Mouse (Mus musculus) retina, postnatal 7 days (tissue): ENCODE measurements around the gene 2010315B03Rik.

ENCODE experiments used
- DNase-seq: peaks from one replicate; pipeline ENCODE4 v3.0.0-alpha.2; 2012; ENCODE audit warnings: low read depth, low spot score

The 2010315B03Rik gene

DNA sequence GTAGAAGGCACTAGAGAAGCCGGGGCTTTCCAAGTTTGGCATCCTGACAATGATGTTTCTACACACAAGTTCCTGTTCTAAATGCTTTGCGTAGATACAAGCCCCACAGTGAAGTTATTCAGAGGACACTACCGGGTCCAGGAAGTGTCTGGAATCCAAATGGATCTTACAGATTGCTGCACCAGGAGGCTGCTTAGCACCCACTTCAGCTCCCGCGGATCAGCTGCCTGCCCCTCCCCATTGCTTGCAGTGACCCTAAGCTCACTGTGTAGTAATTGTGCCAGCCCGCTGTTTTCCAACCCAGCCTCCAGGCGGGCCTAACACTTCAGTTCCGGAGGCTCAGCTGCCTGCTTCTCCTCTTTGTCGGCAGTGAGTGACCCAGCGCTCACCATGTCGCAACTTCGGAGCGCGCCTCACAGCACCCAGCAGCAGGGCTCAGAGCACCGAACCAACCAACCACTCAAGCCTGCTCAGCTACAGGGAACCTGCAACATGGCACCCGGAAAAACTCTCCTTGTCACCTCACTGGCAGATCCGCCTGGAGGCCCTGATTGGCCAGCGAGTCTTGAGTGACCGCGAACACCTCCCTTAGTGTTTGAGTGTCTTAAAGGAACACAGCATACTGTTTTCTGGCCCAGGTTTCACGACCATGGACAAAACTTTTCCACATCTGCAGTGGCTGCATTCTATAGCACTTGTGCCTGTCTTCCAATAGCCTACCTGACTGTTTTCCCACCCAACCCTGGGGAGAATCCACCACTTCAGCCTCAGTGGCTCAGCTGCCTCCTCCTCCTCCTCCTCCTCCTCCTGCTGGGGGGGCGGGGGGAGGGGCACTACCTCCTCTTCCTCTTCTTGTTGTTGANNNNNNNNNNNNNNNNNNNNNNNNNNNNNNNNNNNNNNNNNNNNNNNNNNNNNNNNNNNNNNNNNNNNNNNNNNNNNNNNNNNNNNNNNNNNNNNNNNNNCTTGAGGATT is at the start of gene 2010315B03Rik:
2010315B03Rik (minus strand) TSS at position 526 of the 972 bp plus-strand sequence.
- DNase-seq, result peak; percentile 70

DNA sequence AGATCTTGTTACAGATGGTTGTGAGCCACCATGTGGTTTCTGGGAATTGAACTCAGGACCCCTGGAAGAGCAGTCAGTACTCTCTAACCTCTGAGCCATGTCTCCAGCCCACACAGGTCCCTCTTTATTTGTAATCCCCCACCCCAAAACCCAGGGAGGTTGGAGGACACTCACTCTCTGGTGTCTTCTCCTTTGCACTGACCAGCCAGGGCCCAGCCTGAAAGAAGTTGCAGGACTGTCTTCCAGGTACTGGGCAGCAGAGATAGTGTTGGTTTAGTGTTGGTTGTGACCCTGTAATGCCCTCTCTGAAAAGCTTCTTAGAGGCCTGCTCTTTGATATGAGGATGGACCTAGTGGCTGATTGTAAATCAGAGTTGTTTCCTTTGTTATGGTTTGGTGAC is 994 bp downstream of the 2010315B03Rik start:
- no peak for DNase-seq

DNA sequence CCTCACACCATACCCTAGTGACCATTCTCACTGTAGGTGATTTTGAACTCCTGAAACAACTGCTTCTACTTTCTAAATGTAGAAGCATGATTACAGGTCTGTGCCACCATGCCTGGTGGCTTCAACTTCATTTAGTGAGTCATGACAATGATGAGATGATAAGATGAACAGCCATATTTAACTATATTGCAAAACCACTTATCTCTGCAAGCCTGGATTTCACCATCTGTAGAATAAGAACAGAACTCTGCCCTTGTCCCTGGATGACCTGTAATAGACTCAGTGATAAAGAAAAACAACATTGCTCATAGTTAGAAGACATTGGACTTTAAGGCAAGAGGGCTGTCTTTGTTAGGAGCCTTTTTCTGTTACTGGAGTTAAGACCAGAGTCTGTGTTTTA is 24.2 kb downstream of the 2010315B03Rik start:
- DNase-seq, result no peak

DNA sequence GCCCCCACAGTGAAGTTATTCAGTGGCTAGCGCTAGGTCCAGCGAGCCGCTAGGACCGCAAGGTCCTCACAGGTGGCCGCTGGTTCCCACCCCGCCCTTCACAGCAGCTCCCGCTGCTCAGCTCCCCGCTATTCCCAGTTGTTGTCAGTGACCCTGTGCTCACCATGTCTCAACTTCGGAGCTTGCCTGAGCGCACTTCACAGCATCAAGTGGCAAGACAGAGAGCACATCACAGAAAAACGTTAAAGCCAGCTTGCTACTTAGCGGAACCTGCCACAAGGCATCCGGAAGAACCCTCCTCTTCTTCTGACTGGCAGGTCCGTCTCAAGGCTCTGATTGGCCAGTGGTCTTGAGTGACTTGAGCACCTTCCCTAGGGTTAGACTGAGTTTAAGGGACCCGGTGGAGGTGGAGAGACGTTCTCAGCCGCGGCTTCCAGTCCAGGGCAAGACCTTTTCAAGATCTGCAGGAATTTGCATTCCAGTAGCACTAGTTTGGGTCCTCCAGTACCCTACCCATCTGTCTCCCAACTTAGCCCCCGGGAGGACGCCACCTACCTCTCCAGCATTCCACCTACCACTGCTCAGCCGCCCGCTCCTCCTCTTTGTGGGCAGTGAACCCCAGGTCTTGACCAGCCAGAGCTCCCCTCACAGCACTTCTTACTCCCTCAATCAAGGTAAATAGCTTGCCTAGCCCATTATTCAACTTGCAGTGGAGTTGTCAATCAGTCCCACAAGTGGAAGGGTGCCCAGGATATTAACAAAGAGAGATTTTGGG is 30.4 kb downstream of the 2010315B03Rik start:
- DNase-seq, result peak; percentile 67

DNA sequence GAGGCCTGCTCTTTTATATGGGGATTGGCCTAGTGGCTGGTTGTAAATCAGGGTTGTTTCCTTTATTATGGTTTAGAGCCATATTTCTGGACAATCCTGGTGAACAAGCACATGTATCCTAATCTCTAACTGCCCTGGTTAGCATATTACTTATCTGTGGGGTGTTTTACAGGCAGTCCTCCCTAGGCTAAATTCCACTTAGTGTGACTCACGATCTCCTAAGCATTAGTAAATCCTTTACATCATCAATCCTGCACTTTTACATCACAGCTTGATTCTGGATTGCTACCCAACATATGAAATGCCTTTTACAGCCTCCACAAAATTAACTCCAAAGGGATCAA is 31.1 kb downstream of the 2010315B03Rik start:
- no peak for DNase-seq

DNA sequence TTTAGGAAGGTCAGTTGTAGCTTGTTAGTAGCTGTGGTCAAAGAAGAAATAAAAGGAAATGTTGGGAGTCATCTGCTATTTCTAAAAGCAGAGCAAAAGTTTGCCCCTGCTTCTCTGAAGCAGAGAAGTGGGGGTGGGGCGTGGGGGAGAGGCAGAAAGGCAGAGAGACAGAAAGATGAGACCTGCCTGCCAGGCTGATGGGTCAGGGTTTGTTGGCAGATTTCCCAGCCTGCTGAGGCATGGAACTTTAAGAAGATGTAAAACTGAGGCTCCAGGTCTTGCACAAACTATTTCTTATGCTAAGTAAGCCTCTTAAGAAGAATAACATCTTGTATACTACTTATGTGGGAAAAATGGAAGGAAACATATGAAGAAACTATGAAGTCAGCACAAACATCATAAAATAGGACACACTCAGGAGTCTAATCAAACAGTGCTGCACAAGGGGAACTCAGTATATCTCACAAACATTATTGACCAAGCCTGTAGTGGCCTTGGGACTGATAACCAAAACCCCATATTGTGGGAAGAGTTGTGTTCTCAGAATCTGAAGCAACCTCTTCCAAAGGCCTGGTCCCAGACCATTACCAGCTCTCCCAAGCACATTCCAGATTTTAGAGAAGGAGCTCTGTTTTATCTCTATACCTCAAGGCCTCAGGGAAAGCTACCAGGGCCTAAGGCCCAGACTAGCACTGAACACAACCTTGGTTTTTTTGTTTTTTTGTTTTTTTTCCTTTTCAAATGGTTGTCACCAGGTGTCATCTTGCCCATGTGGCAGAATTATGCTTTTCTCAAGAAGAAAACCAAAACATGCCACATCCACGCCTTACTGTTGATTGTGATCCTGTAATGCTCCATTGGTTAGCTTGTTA is 31.7 kb downstream of the 2010315B03Rik start:
- DNase-seq, result no peak

DNA sequence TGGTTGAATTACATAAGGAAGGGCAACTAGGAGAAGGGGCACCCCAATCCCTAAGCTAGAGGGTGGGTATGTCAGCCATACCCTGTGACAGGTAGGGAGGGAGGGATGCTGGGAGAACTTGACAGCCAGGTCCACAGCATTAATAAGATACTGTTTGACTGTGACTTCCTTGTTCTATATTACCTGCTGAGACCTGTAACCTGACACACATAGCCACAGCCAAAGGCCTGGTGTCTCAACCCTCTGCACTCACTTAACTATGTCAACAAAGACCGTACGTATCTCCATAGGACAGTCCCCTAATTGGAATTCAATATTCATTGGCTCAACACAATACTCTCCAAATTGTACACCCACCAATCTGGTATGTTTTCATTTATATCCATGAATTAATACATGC is 33.2 kb downstream of the 2010315B03Rik start:
- no peak for DNase-seq

DNA sequence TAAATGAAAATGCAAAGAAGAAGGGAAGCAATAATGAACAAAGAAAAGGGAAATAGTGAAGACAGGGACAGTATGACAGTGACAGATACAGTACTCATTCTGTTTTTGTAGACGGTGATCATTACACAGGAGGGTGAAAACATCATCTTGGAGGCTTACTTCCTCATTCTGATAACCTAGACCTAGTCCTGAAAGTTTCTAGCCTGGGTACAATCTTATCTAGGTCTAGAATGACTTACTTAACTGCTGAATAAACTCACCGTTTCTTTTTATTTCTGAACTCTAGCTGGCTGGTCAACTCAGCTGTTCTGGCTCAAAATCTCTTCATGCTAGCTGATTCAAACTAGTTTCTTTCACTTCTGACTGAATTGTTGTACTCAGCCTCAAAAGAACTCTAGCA is 37.4 kb downstream of the 2010315B03Rik start:
- DNase-seq, result no peak

DNA sequence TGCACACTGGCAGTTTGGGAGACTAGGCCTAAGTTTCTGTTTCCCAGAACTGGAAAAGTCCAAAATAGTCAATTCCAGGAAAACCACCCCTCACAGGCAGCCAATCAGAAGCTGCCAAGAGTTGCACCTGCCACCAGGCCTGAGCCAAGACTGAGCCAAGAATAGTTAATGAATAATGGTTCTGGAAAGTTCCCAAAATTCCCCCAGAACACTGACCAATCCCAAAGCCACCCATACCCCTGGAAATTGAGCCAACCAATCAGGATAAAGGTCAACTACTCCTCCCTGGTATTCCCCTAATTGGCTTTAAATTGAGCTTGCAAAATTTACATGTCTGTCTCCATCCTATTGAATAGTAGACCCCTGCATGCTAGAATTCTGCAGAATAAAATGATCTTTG is 39.3 kb downstream of the 2010315B03Rik start:
- no peak for DNase-seq

DNA sequence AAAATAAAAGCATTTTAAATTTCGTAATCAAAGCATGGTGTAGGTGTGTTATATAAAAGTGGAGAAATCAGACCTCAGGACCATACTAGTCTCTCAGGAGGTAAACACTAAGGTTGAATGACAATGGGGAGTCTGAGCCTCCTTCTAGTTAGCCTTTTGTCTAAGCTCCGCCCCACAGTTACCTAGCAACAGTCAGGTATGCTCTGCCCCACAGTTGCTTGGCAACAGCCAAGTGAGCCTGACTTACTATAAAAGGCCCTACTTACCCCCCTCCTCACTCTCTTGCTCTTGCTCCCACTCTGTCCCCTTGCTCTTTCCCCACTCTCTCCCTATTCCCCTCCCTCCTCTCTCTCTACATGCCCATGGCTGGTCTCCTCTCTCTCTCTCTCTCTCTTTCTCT is 44.6 kb downstream of the 2010315B03Rik start:
- no peak for DNase-seq

DNA sequence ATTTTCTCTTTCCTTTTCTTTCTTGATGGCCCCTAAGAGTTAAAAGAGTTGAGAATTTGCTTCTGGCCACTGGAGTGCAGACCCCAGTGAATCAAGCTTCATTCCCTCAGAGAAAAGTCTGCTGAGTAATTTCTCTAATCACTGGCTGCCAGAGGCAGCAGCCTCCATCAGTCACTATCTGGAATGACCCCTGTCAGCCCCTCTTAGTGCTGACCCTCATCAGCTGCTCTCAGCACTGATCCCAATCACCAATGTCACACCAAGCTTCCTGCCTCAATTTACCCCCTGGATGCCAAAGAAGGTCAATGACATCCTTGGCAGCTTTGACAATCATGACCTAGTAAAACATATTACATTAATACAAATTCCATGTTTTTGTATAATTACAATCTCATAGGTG is 45.0 kb downstream of the 2010315B03Rik start:
- DNase-seq, result no peak

DNA sequence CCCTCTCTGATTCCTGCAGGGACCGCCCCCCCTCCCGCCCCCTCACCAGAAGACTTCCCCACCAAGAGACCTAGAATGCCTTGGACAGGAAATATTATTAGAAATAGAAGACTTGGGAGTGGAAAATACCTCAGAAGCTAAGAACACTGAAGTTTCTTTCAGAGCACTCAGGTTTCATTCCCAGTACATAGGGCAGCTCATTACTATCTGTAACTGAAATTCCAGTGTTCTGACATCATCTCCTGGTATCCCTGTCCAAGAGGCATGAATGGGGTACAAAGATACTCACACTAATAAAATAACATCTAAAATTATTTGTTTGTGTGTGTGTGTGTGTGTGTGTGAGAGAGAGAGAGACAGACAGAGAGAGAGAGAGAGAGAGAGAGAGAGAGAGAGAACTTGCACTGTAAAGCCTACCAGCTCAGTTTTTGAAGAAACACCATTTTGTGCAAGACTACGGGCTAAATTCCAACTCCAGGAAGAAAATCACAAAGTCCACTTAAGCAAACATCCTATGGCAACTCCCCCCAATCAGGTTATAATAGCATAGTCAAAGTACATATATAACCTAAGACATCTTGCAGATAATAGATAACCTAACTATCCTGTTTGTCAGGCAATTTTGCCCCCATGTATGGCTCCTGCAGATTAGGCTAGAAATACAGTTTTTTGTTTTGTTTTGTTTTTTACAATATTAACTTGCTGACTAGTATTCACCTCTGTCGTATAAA is 49.3 kb downstream of the 2010315B03Rik start:
- DNase-seq, result no peak

DNA sequence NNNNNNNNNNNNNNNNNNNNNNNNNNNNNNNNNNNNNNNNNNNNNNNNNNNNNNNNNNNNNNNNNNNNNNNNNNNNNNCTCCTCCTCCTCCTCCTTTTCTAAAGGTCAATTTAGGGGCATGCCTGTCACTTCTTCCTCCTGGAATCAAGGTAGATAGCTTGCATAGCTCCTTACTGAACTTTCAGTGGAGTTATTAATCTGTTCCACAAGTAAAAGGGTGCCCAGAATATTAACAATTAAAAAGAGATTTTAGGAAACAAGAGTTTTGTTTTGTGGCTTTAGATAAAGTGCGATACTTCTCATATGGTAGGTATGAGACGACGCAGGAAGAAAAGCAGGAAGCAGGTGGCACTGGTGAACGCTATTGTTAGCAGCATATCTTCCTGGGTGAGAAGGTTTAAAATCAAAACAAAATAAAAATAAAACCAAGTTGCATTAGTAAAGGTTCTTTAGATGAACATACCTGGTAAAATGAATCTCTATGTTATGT is 54.4 kb downstream of the 2010315B03Rik start:
- DNase-seq, result no peak

DNA sequence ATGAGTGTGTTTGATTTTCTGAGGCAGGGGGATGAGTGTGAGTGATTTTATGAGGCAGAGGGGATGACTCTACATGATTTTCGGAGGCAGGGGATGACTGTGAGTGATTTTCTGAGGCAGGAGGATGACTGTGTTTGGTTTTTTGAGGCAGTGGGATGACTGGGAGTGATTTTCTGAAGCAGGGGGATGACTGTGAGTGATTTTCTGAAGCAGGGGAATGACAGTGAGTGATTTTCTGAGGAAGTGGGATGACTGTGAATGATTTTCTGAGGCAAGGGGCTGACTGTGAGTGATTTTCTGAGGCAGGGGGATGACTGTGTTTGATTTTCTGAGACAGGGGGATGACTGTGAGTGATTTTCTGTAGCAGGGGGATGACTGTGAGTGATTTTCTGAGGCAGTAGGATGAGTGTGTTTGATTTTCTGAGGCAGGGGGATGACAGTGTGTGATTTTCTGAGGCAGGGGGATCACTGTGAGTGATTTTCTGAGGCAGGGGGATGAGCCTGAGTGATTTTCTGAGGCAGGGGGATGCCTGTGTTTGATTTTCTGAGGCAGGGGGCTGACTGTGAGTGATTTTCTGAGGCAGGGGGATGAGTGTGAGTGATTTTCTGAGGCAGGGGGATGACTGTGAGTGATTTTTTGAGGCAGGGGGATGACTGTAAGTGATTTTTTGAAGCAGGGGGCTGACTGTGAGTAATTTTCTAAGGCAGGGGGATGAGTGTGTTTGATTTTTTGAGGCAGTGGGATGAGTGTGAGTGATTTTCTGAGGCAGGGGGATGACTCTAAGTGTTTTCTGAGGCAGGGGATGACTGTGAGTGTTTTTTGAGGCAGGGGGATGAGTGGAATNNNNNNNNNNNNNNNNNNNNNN is 55.1 kb downstream of the 2010315B03Rik start:
- DNase-seq, result peak; percentile 88

DNA sequence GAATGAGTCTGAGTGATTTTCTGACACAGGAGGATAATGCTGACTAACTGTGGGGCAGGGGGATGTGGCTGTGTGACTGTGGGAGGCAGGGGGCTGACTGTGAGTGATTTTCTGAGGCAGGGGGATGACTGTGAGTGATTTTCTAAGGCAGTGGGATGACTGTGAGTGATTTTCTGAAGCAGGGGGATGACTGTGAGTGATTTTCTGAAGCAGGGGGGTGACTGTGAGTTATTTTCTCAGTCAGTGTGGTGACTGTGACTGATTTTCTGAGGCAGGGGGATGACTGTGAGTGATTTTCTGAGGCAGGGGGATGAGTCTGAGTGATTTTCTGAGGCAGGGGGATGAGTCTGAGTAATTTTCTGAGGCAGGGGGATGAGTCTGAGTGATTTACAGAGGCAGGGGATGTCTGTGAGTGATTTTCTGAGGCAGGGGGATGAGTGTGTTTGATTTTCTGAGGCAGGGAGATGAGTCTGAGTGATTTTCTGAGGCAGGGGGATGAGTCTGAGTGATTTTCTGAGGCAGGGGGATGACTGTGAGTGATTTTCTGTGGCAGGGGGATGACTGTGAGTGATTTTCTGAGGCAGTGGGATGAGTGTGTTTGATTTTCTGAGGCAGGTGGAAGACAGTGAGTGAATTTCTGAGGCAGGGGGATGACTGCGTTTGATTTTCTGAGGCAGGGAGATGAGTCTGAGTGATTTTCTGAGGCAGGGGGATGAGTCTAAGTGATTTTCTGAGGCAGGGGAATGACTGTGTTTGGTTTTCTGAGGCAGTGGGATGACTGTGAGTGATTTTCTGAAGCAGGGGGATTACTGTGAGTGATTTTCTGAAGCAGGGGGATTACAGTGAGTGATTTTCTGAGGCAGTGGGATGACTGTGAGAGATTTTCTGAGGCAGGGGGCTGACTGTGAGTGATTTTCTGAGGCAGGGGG is 56.0 kb downstream of the 2010315B03Rik start:
- DNase-seq, result peak; percentile 62

DNA sequence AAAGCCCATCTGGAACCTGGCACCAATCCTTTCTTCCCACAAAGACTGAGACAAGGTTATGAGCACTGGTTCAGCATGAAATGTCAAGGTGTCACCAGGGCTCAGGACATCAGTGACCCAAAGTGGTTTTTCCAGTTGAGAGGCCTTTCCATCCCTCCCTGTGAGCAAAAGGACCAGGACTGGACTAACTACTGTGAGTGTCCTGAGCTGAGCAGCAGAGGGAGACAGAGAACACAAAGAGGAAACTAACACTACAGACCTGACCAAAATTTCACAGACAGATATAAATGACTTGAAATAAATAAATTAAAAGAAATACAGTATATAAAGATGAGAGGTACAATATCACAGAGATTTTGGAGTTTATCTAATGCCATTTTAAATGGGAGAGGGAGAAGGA is 61.1 kb downstream of the 2010315B03Rik start:
- DNase-seq, result no peak
